Mouse (Mus musculus) heart, postnatal 0 days (tissue): ENCODE measurements around the gene Klk1. TPM values are rescaled to one million over a fixed set of nuclear protein-coding genes. Genes with fewer than 3 reads are reported as not detected.
"Not testable (repeated sequence)": the region's sequence is repeated elsewhere in the genome, so short reads cannot be mapped to it uniquely, and the experiment has no call there.

ENCODE experiments used
- ATAC-seq: fragments of 200-750 bp; cut with Nextera tagmentation; 2 replicates; pipeline ENCODE4 v1.8.0; 2017; ENCODE audit warnings: low read depth, moderate number of reproducible peaks, moderate library complexity; ENCODE audit not compliant: insufficient read depth
- DNase-seq: peaks from one replicate; pipeline ENCODE4 v3.0.0-alpha.2; 2016; ENCODE audit warnings: low spot score
- H3K27ac ChIP-seq: fragments of 300-500 bp; sonication (generic); 2 replicates; pipeline ENCODE4 v1.5.1; 2014; ENCODE audit warnings: low read depth, mild to moderate bottlenecking
- H3K27me3 ChIP-seq: fragments of 300-500 bp; sonication (generic); 2 replicates; pipeline ENCODE4 v1.6.1; 2014; ENCODE audit warnings: low read length, mixed read lengths; ENCODE audit not compliant: control insufficient read depth, insufficient read depth
- H3K36me3 ChIP-seq: fragments of 300-500 bp; sonication (generic); replicated peaks from 2 replicates; pipeline ENCODE4 v1.6.1; 2014; ENCODE audit warnings: low read length, mixed read lengths; ENCODE audit not compliant: control insufficient read depth, insufficient read depth
- H3K4me1 ChIP-seq: fragments of 300-500 bp; sonication (generic); 2 replicates; pipeline ENCODE4 v1.6.1; 2014; ENCODE audit warnings: antibody characterized with exemption; ENCODE audit not compliant: control insufficient read depth, insufficient read depth
- H3K4me2 ChIP-seq: fragments of 300-500 bp; sonication (generic); 2 replicates; pipeline ENCODE4 v1.6.1; 2014; ENCODE audit warnings: low read depth, mild to moderate bottlenecking, low read length, moderate library complexity
- H3K4me3 ChIP-seq: fragments of 300-500 bp; sonication (generic); 2 replicates; pipeline ENCODE4 v1.5.1; 2014; ENCODE audit warnings: low read depth, low read length
- H3K9ac ChIP-seq: fragments of 300-500 bp; sonication (generic); replicated peaks from 2 replicates; pipeline ENCODE4 v1.6.1; 2014; ENCODE audit warnings: low read depth, low read length, mixed read lengths
- H3K9me3 ChIP-seq: fragments of 300-500 bp; sonication (generic); replicated peaks from 2 replicates; pipeline ENCODE4 v1.6.1; 2016; ENCODE audit warnings: low read length; ENCODE audit not compliant: control insufficient read depth
- CTCF ChIP-seq: IDR thresholded peaks from 2 replicates; pipeline ENCODE4 v1.5.1; 2016; ENCODE audit warnings: antibody characterized with exemption, control low read depth, low read depth
- EP300 ChIP-seq: IDR thresholded peaks from 2 replicates; pipeline ENCODE4 v1.6.1; 2016; ENCODE audit warnings: antibody characterized with exemption, low read depth
- WGBS: fragments of 180-500 bp; shearing (Covaris S2); extraction: QIAGEN DNeasy Blood & Tissue Kit; methylation state at CpG from one replicate; pipeline ENCODE4 v1.1.7; 2014; 5-methylcytosine and 5-hydroxymethylcytosine counted together
- polyA plus RNA-seq: library from polyadenylated mRNA; unstranded; fragments of >200 nt; fragmentation: Nextera tagmentation; extraction: Ambion mirVana; gene quantifications from 2 replicates; pipeline ENCODE4 v1.2.1, GENCODE M21; 2015
- total RNA-seq: library from RNA; depleted of rRNA; stranded (reverse); fragments of >200 nt; gene quantifications from 2 replicates; pipeline ENCODE4 v1.2.3, GENCODE M21; 2014; ENCODE audit warnings: low replicate concordance; rRNA removed

Gene Klk1
- total RNA-seq = not detected in 2 replicates
- polyA plus RNA-seq = 0.16 TPM in 1 of 2 replicates, not detected in the other

DNA sequence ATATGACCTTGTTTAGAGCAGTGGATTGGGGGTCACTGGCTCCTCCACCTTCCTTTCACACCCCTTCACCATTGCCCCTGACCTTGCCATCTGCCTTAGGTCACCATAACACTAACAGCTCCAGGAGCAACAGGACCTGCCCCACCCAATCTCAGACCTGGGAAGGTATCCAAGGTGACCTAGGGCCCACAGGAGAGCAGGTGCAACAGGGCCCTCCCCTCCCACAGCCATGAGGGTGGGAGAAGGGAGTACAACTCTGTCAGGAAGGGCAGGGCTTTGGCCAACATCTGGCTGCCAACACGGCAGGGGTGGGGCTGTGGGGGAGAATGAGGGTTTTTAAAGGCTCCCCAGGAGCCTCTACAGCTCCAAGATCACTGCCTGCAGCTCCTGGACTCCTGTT is at the start of gene Klk1:
Gene Klk1 (plus strand): TSS at position 285 of the 400 bp plus-strand sequence.
- Histone ChIP-seq H3K9ac (no peak within 1 kb of the TSS), H3K27ac (no peak within 1 kb of the TSS), H3K4me3 (no peak within 1 kb of the TSS), H3K36me3 (no peaks in the 10 kb centered on the region), H3K27me3 (no peaks in the 10 kb centered on the region), H3K4me1 (no peaks in the 10 kb centered on the region), H3K4me2 (no peak within 1 kb of the TSS), H3K9me3 (no peaks in the 10 kb centered on the region)
- no peak for ATAC-seq
- TF ChIP-seq CTCF = no peak
- no peak for TF ChIP-seq EP300
- 50% methylated on average over 1 of the region's 1 CpGs for WGBS
- no peak for DNase-seq

DNA sequence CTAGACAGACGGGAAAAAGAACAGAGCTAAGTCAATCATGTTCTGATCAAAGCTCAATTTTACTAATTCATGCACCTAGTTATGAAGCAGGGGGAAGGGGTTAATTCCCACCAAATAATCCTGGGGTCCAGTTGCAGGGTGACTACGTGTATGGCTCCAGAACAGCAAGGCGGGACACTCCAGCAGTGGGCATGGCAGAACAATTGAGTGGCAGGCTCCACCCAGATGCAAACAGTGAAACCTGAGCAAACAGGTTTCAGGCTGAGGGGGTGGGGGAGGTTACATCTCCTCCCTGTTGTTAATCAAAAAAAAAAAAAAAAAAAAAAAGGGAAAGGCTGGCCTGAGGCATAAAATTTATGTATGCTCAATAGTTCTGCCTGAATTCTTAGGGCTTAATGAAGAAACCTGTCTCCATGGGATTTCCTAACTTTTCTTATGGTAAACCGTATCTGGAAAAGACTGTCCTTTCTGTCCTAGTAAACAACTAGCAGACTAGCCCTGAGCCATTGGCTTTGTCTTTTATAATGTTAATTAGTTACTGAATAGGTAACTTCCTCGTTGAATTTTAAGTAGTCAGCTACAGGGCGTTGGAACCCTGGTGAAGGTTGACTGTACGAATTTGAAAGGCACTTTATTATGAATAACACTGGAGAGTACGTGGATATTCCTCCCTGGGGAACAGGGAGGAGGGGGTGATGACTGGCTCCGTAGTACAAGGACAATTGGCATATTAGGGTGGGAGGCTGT is 45.7 kb upstream of the Klk1 start:
- WGBS = 72% methylated on average over 9 of the region's 9 CpGs
- no peak overlapping the region for H3K27ac ChIP-seq
- TF ChIP-seq EP300 = no peak
- no peak overlapping the region for H3K4me3 ChIP-seq
- DNase-seq (no peak), ATAC-seq (no peak)
- H3K27me3 ChIP-seq = no peaks in the 10 kb centered on the region
- H3K4me1 ChIP-seq = no peaks in the 10 kb centered on the region
- no peaks in the 10 kb centered on the region for H3K36me3 ChIP-seq
- no peak overlapping the region for H3K4me2 ChIP-seq
- H3K9me3 ChIP-seq = no peaks in the 10 kb centered on the region
- H3K9ac ChIP-seq = no peak overlapping the region

DNA sequence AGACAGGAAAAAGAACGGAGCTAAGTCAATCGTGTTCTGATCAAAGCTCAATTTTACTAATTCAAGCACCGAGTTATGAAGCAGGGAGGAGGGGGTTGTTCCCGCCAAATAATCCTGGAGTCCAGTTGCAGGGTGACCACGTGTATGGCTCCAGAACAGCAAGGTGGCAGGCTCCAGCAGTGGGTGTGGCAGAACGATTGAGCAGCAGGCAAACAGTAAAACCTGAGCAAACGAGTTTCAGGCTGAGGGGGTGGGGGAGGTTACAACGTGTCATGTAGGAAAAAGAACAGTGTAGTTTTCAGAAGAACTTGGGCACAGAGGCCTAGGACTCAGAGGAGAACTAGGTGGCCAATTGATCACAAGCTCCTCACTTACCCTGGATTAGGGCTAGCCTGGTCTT is 38.6 kb upstream of the Klk1 start:
- H3K4me3 ChIP-seq, H3K9me3 ChIP-seq, ATAC-seq, H3K36me3 ChIP-seq, H3K4me2 ChIP-seq, H3K27ac ChIP-seq, H3K27me3 ChIP-seq, H3K9ac ChIP-seq, H3K4me1 ChIP-seq, DNase-seq: not testable (repeated sequence)
- 65% methylated on average over 8 of the region's 8 CpGs for WGBS

DNA sequence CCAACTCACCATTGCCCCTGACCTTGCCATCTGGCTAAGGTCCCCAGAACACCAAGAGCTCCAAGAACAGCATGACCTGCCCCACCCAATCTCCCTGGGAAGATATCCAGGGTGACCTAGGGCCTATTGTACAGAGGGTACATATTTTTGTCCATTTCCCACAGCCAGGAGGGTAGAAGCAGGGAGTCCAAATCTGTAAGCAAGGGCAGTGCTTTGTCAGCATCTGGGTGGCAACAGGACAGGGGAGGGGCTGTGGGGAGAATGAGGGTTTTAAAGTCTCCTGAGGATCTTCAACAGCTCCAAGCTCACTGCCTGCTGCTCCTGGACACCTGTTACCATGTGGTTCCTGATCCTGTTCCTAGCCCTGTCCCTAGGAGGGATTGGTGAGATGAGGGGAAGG is 37.2 kb upstream of the Klk1 start, which contains the start of gene Klk1b24:
Gene Klk1b24 (plus strand): TSS at position 301 of the 400 bp plus-strand sequence.
- not testable (repeated sequence) for H3K27me3 ChIP-seq, DNase-seq, H3K4me3 ChIP-seq, H3K27ac ChIP-seq, H3K4me2 ChIP-seq, H3K9me3 ChIP-seq, ATAC-seq, H3K9ac ChIP-seq, H3K36me3 ChIP-seq, H3K4me1 ChIP-seq

DNA sequence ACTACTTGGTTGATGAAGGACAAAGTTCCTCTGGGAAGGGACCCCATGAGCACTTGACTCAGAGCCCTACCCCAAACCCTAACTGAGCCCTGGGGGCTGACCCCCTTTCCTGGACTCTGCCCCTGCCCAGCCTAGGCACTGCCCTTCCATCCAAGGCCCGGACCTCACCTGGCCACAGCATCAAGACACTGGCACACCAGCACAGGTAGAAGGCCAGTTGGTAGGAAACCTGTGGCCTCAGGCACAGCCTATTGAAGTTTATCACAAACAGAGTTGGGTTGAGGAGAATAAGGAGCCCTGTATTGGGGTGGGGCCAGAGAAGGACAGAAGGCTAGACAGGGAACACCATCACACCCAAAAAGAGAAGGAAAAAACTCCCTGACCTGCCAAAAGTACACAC is 31.7 kb upstream of the Klk1 start:
- not testable (repeated sequence) for DNase-seq, H3K4me1 ChIP-seq, H3K27ac ChIP-seq, H3K9ac ChIP-seq, H3K27me3 ChIP-seq, H3K36me3 ChIP-seq, H3K9me3 ChIP-seq, ATAC-seq, H3K4me2 ChIP-seq, H3K4me3 ChIP-seq
- 81% methylated on average over 1 of the region's 1 CpGs for WGBS

DNA sequence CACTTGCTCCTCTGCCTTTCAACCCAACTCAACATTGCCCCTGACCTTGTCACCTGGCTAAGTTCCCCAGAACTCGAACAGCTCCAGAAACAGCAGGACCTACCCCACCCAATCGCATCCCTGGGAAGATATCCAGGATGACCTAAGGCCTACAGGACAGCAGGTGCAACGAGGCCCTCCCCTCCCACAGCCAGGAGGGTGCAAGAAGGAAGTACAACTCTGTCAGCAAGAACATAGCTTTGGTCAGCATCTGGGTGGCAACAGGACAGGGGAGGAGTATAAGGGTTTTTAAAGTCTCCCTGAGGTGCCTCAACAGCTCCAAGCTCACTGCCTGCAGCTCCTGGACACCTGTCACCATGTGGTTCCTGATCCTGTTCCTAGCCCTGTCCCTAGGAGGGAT is 27.3 kb upstream of the Klk1 start, which contains the start of gene Klk1b3:
Gene Klk1b3 (plus strand): TSS at position 301 of the 400 bp plus-strand sequence.
- H3K4me2 ChIP-seq = no peak within 1 kb of the TSS
- no peaks in the 10 kb centered on the region for H3K36me3 ChIP-seq
- WGBS = 41% methylated on average over 3 of the region's 3 CpGs
- H3K27ac ChIP-seq = no peak within 1 kb of the TSS
- no peak within 1 kb of the TSS for H3K9ac ChIP-seq
- ATAC-seq (no peak), DNase-seq (no peak)
- no peaks in the 10 kb centered on the region for H3K4me1 ChIP-seq
- no peak within 1 kb of the TSS for H3K4me3 ChIP-seq
- H3K9me3 ChIP-seq = no peaks in the 10 kb centered on the region
- H3K27me3 ChIP-seq = no peaks in the 10 kb centered on the region
- TF ChIP-seq EP300 (no peak), CTCF (no peak)

DNA sequence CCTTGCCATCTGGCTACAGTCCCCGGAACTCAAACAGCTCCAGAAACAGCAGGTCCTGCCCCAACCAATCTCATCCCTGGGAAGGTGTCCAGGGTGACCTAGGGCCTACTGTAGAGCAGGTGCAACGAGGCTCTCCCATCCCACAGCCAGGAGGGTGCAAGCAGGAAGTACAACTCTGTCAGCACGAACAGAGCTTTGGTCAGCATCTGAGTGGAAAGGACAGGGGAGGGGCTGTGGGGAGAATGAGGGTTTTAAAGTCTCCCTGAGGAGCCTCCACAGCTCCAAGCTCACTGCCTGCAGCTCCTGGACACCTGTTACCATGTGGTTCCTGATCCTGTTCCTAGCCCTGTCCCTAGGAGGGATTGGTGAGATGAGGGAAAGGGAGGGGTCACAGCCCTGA is 18.0 kb upstream of the Klk1 start, which contains the start of gene Klk1b4:
Gene Klk1b4 (plus strand): TSS at position 301 of the 400 bp plus-strand sequence.
- not testable (repeated sequence) for H3K36me3 ChIP-seq, H3K4me2 ChIP-seq, H3K9ac ChIP-seq, ATAC-seq, DNase-seq, H3K27ac ChIP-seq, H3K4me3 ChIP-seq, H3K4me1 ChIP-seq, H3K9me3 ChIP-seq, H3K27me3 ChIP-seq
- WGBS = 26% methylated on average over 3 of the region's 3 CpGs
